Mouse (Mus musculus) embryo, embryonic 10 days (tissue): ENCODE measurements around the gene Bod1.

Source experiments
- DNase-seq: peaks from one replicate; pipeline ENCODE4 v3.0.0-alpha.2; 2015; ENCODE audit warnings: low spot score

Bod1 gene

GRCm38 (mm10) chr11:31671354-31672169, at the start of gene Bod1:
Gene Bod1, minus strand, starts transcription at chr11:31671885.
- peak; percentile 97 for DNase-seq

- DNase-seq: no peak
These were observed 47.4 kb upstream of the Bod1 start for GRCm38 (mm10) chr11:31719090-31719489.

- no peak for DNase-seq
These were observed 46.4 kb upstream of the Bod1 start for GRCm38 (mm10) chr11:31717926-31718735.

- DNase-seq: no peak
These were observed 42.0 kb upstream of the Bod1 start for GRCm38 (mm10) chr11:31713641-31714121.

GRCm38 (mm10) chr11:31713116-31713515, 41.4 kb upstream of the Bod1 start:
- DNase-seq: no peak

- DNase-seq: no peak
These were observed 36.1 kb upstream of the Bod1 start for GRCm38 (mm10) chr11:31707771-31708170.

GRCm38 (mm10) chr11:31703173-31703572, 31.5 kb upstream of the Bod1 start:
- no peak for DNase-seq

GRCm38 (mm10) chr11:31701901-31702300, 30.2 kb upstream of the Bod1 start:
- DNase-seq: no peak

GRCm38 (mm10) chr11:31699502-31699901, 27.8 kb upstream of the Bod1 start:
- no peak for DNase-seq

- DNase-seq: no peak
These were observed 23.1 kb upstream of the Bod1 start for GRCm38 (mm10) chr11:31694801-31695200.

GRCm38 (mm10) chr11:31694109-31694508, 22.4 kb upstream of the Bod1 start:
- DNase-seq: no peak

GRCm38 (mm10) chr11:31693322-31693721, 21.6 kb upstream of the Bod1 start:
- DNase-seq: no peak

GRCm38 (mm10) chr11:31688956-31689355, 17.3 kb upstream of the Bod1 start:
- peak; percentile 40 for DNase-seq

- no peak for DNase-seq
These were observed 13.4 kb upstream of the Bod1 start for GRCm38 (mm10) chr11:31684913-31685567.

GRCm38 (mm10) chr11:31684126-31684525, 12.4 kb upstream of the Bod1 start:
- DNase-seq: no peak

GRCm38 (mm10) chr11:31679840-31680381, 8.2 kb upstream of the Bod1 start:
- DNase-seq: no peak

- no peak for DNase-seq
These were observed 5.6 kb upstream of the Bod1 start for GRCm38 (mm10) chr11:31677309-31677708.

- DNase-seq: no peak
These were observed 5.1 kb upstream of the Bod1 start for GRCm38 (mm10) chr11:31676661-31677252.

- DNase-seq: peak; percentile 77
These were observed 3.7 kb upstream of the Bod1 start for GRCm38 (mm10) chr11:31675430-31675829.

- DNase-seq: peak; percentile 26
These were observed 482 bp upstream of the Bod1 start for GRCm38 (mm10) chr11:31672170-31672563.

- DNase-seq: no peak
These were observed 1.2 kb downstream of the Bod1 start for GRCm38 (mm10) chr11:31670468-31670921.
